Mouse (Mus musculus) intestine, postnatal 0 days (tissue): Measurements from ENCODE around the gene Mroh3. TPM values are rescaled to one million over a fixed set of nuclear protein-coding genes. Genes with fewer than 3 reads are reported as not detected.

Experiments
- ATAC-seq: fragments of 200-750 bp; cut with Nextera tagmentation; 2 replicates; pipeline ENCODE4 v1.8.0; 2017; ENCODE audit warnings: mild to moderate bottlenecking, moderate TSS enrichment, moderate library complexity
- H3K27ac ChIP-seq: fragments of 300-500 bp; sonication (generic); 2 replicates; pipeline ENCODE4 v1.5.1; 2014; ENCODE audit warnings: mild to moderate bottlenecking, low read depth, low read length, moderate library complexity
- H3K27me3 ChIP-seq: fragments of 300-500 bp; sonication (generic); replicated peaks from 2 replicates; pipeline ENCODE4 v1.6.1; 2014; ENCODE audit warnings: low read length, mixed read lengths; ENCODE audit not compliant: control insufficient read depth, insufficient read depth
- H3K36me3 ChIP-seq: fragments of 300-500 bp; sonication (generic); 2 replicates; pipeline ENCODE4 v1.6.1; 2014; ENCODE audit warnings: mild to moderate bottlenecking, moderate library complexity; ENCODE audit not compliant: control insufficient read depth, insufficient read depth
- H3K4me1 ChIP-seq: fragments of 300-500 bp; sonication (generic); replicated peaks from 2 replicates; pipeline ENCODE4 v1.6.1; 2014; ENCODE audit warnings: antibody characterized with exemption, low read length, mixed read lengths; ENCODE audit not compliant: control insufficient read depth, insufficient read depth
- H3K4me2 ChIP-seq: fragments of 300-500 bp; sonication (generic); replicated peaks from 2 replicates; pipeline ENCODE4 v1.6.1; 2014; ENCODE audit warnings: low read depth, mild to moderate bottlenecking, moderate library complexity
- H3K4me3 ChIP-seq: fragments of 300-500 bp; sonication (generic); 2 replicates; pipeline ENCODE4 v1.5.1; 2014; ENCODE audit warnings: low read depth, low read length
- H3K9ac ChIP-seq: fragments of 300-500 bp; sonication (generic); 2 replicates; pipeline ENCODE4 v1.6.1; 2014; ENCODE audit warnings: mild to moderate bottlenecking, low read depth, low read length
- H3K9me3 ChIP-seq: fragments of 300-500 bp; sonication (generic); 2 replicates; pipeline ENCODE4 v1.6.1; 2016; ENCODE audit warnings: mixed run types; ENCODE audit not compliant: control insufficient read depth
- CTCF ChIP-seq: sonication (generic); IDR thresholded peaks from 2 replicates; pipeline ENCODE4 v1.5.1; 2016; ENCODE audit warnings: low read depth, mild to moderate bottlenecking, control low read depth, antibody characterized with exemption, moderate library complexity
- WGBS: fragments of 180-500 bp; shearing (Covaris S2); extraction: QIAGEN DNeasy Blood & Tissue Kit; methylation state at CpG from one replicate; pipeline ENCODE4 v1.1.7; 2014; 5-methylcytosine and 5-hydroxymethylcytosine counted together
- polyA plus RNA-seq: library from polyadenylated mRNA; unstranded; fragments of >200 nt; fragmentation: Nextera tagmentation; extraction: Ambion mirVana; gene quantifications from 2 replicates; pipeline ENCODE4 v1.2.1, GENCODE M21; 2015

Gene Mroh3
- polyA plus RNA-seq, result 0.04 and 0.25 TPM in 2 replicates

- no peak within 1 kb of the TSS for H3K4me2 ChIP-seq
- WGBS, result 59% methylated on average over 3 of the region's 3 CpGs
- H3K4me1 ChIP-seq, result no peaks in the 10 kb centered on the region
- H3K9me3 ChIP-seq, result no peaks in the 10 kb centered on the region
- H3K4me3 ChIP-seq, result no peak within 1 kb of the TSS
- peak; percentile 80 for TF ChIP-seq CTCF
- H3K27ac ChIP-seq, result no peak within 1 kb of the TSS
- H3K27me3 ChIP-seq, result no peaks in the 10 kb centered on the region
- ATAC-seq, result no peak
- H3K36me3 ChIP-seq, result peaks cover 30% of the 10 kb centered on the region
- no peak within 1 kb of the TSS for H3K9ac ChIP-seq
Observed at GRCm38 (mm10) chr1:136212803-136213202, at the start of gene Mroh3. Mroh3 (minus strand) TSS chr1:136212828.

- Histone ChIP-seq H3K27ac (no peak within 1 kb of the TSS; the same call in 1 of the 2 replicates), H3K4me1 (peaks cover 5% of the 10 kb centered on the region; the same call in 1 of the 2 replicates), H3K4me3 (peak within 1 kb of the TSS; percentile 47), H3K4me2 (peak within 1 kb of the TSS; percentile 94), H3K36me3 (no peaks in the 10 kb centered on the region), H3K9me3 (no peaks in the 10 kb centered on the region), H3K9ac (0 out of 2 replicates have a peak within 1 kb of the TSS, but pooled peaks have one; percentile 17), H3K27me3 (peaks cover 50% of the 10 kb centered on the region)
- peak; percentile 17; the same call in 1 of the 2 replicates for ATAC-seq
- WGBS, result 13% methylated on average over 28 of the region's 28 CpGs
- no peak for TF ChIP-seq CTCF
Observed at GRCm38 (mm10) chr1:136260635-136261238, 48.1 kb upstream of the Mroh3 start, which contains the start of gene Gpr25. Gpr25 (minus strand) TSS chr1:136260873.

- no peak overlapping the region; the same call in 1 of the 2 replicates for H3K27ac ChIP-seq
- peak overlapping the region; percentile 94 for H3K4me2 ChIP-seq
- peak overlapping the region; percentile 47 for H3K4me3 ChIP-seq
- under 1% methylated on average over 72 of the region's 95 CpGs for WGBS
- no peak; the same call in 1 of the 2 replicates for TF ChIP-seq CTCF
- H3K9me3 ChIP-seq, result no peaks in the 10 kb centered on the region
- H3K9ac ChIP-seq, result 0 out of 2 replicates have a peak overlapping the region, but pooled peaks have one; percentile 17
- H3K27me3 ChIP-seq, result peaks cover 50% of the 10 kb centered on the region
- peaks cover 5% of the 10 kb centered on the region; the same call in 1 of the 2 replicates for H3K4me1 ChIP-seq
- H3K36me3 ChIP-seq, result no peaks in the 10 kb centered on the region
- ATAC-seq, result peak; percentile 65
Observed at GRCm38 (mm10) chr1:136259893-136260634, 47.4 kb upstream of the Mroh3 start.

- H3K36me3 ChIP-seq, result no peaks in the 10 kb centered on the region
- H3K9ac ChIP-seq, result no peak overlapping the region
- peaks cover 50% of the 10 kb centered on the region for H3K27me3 ChIP-seq
- no peak for ATAC-seq
- 4% methylated on average over 16 of the region's 16 CpGs for WGBS
- H3K4me2 ChIP-seq, result peak overlapping the region; percentile 94
- H3K4me1 ChIP-seq, result peaks cover 5% of the 10 kb centered on the region; the same call in 1 of the 2 replicates
- H3K4me3 ChIP-seq, result peak overlapping the region; percentile 47
- no peak overlapping the region for H3K27ac ChIP-seq
- no peaks in the 10 kb centered on the region for H3K9me3 ChIP-seq
- TF ChIP-seq CTCF, result no peak
Observed at GRCm38 (mm10) chr1:136259543-136259892, 46.9 kb upstream of the Mroh3 start.

- H3K27ac ChIP-seq, result no peak overlapping the region
- WGBS, result 75% methylated on average over 9 of the region's 9 CpGs
- H3K4me3 ChIP-seq, result no peak overlapping the region
- no peaks in the 10 kb centered on the region for H3K36me3 ChIP-seq
- TF ChIP-seq CTCF, result no peak
- H3K9ac ChIP-seq, result no peak overlapping the region
- H3K4me1 ChIP-seq, result peaks cover 5% of the 10 kb centered on the region; the same call in 1 of the 2 replicates
- no peaks in the 10 kb centered on the region for H3K9me3 ChIP-seq
- ATAC-seq, result no peak
- no peak overlapping the region for H3K4me2 ChIP-seq
- peaks cover 50% of the 10 kb centered on the region for H3K27me3 ChIP-seq
Observed at GRCm38 (mm10) chr1:136258495-136258894, 45.9 kb upstream of the Mroh3 start.

GRCm38 (mm10) chr1:136255657-136256056 lies 43.0 kb upstream of the Mroh3 start:
- TF ChIP-seq CTCF, result no peak

More at GRCm38 (mm10) chr1:136255657-136256056, 43.0 kb upstream of the Mroh3 start:
- no peak overlapping the region for H3K27ac ChIP-seq
- H3K9me3 ChIP-seq, result no peaks in the 10 kb centered on the region
- H3K36me3 ChIP-seq, result no peaks in the 10 kb centered on the region
- no peak for ATAC-seq
- H3K4me1 ChIP-seq, result peaks cover 4% of the 10 kb centered on the region; the same call in 1 of the 2 replicates
- no peak overlapping the region for H3K4me3 ChIP-seq
- H3K9ac ChIP-seq, result no peak overlapping the region
- WGBS, result 56% methylated on average over 8 of the region's 8 CpGs
- H3K4me2 ChIP-seq, result no peak overlapping the region
- H3K27me3 ChIP-seq, result peaks cover 37% of the 10 kb centered on the region
